Mouse (Mus musculus): Measurements from ENCODE around the gene Npr3. TPM values are rescaled to one million over a fixed set of nuclear protein-coding genes. Genes with fewer than 3 reads are reported as not detected.

The Npr3 gene
- polyA plus RNA-seq, 1 experiment from 2014 or later = 0.59 TPM

DNA sequence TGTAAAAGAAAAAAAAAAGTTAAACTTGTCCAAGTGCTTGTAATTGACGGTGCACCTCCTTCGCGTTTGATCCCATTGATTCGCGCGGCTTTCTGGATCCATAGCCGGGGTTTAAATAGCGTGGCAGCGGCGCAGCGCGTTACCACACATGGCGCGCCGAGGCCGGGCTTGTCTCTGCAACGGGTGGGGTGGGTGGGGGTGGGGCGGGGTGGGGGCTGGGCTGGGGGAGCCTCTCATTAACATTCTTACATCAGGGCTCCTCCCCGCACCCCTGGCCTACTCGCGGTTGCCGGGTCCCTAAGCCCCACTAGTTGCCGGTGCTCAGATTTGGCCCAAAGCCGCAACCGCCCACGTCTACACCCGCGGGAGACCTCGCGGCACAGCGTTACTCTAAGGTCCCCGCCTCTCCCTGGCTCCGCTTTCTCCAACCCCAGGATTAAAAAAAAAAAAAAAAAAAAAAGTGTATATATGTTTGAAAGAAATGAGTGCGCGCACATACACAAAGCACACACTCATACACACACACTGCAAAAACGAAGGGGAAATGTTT, 991 bp downstream of the Npr3 start:
- H3K36me3 ChIP-seq (ENCODE audit: poor library complexity, severe bottlenecking) = no peaks in the 10 kb centered on the region
- H3K27me3 ChIP-seq = peaks cover 75% of the 10 kb centered on the region
- peak; percentile 50 for ATAC-seq
- no peak overlapping the region; the same call in 1 of the 2 replicates for H3K9ac ChIP-seq
- under 1% methylated on average over 36 of the region's 36 CpGs for WGBS
- H3K4me2 ChIP-seq = peak overlapping the region; percentile 94
- H3K4me3 ChIP-seq = peak overlapping the region; percentile 46
- no peaks in the 10 kb centered on the region for H3K9me3 ChIP-seq (replicated peaks)
- peaks cover 39% of the 10 kb centered on the region for H3K4me1 ChIP-seq
- H3K27ac ChIP-seq = no peak overlapping the region

DNA sequence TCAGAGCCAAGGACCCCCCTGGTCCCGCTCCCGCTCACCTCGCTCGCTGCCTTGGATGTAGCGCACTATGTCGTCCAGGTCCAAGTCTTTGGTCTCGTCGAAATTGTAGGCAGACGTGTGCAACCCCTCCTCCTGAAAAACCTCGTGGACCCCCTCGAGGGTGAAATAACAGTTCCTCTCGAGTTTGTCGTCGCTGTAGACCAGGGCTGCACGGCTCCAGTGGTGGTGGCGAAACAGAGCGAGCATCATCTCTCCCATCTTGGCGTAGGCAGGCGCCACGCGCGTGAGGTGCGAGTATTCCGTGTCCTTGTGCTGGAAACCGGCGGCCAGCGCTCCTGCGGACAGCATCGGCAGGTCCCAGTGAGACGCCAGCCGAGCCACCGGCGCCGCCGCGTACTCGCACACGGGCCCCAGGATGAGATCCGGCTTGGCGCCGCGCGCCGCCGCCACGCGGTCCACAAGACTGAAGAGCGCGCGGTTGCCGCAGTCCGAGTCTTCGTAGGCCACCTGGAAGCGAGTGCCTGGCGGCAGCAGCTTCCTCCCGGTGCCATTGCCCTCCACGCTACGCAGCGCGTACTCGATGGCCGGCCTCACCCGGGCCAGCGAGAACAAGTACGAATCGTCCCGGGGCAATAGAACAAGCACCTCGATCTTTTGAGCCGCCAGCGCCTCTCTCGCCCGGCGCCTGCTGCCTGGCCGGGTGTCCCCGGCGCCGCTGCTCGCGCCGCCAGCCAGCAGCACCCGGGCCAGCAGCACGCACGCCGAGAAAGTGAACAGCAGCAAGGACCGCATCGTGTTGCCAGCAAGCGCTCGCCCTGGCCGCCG, 2.0 kb downstream of the Npr3 start:
- Histone ChIP-seq H3K36me3 (ENCODE audit: poor library complexity, severe bottlenecking) (no peaks in the 10 kb centered on the region), H3K4me3 (peak overlapping the region; percentile 46), H3K27ac (no peak overlapping the region), H3K9me3 (replicated peaks) (no peaks in the 10 kb centered on the region), H3K27me3 (peaks cover 75% of the 10 kb centered on the region), H3K4me2 (peak overlapping the region; percentile 94), H3K4me1 (peaks cover 39% of the 10 kb centered on the region), H3K9ac (peak overlapping the region; percentile 60)
- peak; percentile 41 for ATAC-seq
- under 1% methylated on average over 79 of the region's 90 CpGs for WGBS

DNA sequence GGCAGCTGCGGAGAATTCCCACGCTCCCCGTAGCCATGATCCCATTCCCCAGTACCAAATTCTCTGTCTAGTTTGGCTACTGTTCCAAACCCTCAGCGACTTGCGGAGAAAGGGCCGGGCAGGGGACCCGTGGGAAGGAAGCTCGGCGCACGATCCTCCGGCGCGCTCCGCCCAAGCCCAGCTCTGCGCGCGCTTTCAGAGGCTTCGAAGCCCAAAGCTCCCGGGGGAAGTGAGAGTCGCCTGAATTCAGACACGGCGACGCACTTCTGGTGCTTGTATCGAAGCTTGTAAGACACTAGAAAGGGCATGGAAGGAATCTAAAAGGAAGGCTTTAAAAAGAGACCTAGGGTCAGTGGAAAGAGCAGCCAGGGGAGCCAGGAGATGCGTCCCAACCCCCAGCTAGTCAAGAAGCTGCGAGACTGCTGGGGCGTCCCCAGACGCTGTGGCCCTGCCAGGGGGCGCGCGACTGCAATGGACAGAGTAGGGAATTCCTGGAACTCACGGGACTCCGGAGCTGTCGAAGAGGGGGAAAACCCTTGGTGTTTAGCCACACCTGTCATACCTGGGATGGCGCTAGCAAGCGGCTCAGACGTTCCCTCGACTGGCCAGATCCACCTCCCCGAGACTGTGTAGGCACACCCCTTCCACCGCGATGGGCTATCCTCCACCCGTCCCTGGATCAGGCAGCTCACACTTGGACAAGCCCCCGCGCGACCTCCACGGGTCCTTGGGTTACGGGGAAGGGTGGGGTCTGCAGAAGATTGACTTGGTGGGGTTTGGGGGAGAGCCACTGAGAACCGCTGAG, 2.8 kb downstream of the Npr3 start:
- Histone ChIP-seq H3K27me3 (peaks cover 75% of the 10 kb centered on the region), H3K4me1 (peaks cover 39% of the 10 kb centered on the region)
- peak; percentile 31 for ATAC-seq

DNA sequence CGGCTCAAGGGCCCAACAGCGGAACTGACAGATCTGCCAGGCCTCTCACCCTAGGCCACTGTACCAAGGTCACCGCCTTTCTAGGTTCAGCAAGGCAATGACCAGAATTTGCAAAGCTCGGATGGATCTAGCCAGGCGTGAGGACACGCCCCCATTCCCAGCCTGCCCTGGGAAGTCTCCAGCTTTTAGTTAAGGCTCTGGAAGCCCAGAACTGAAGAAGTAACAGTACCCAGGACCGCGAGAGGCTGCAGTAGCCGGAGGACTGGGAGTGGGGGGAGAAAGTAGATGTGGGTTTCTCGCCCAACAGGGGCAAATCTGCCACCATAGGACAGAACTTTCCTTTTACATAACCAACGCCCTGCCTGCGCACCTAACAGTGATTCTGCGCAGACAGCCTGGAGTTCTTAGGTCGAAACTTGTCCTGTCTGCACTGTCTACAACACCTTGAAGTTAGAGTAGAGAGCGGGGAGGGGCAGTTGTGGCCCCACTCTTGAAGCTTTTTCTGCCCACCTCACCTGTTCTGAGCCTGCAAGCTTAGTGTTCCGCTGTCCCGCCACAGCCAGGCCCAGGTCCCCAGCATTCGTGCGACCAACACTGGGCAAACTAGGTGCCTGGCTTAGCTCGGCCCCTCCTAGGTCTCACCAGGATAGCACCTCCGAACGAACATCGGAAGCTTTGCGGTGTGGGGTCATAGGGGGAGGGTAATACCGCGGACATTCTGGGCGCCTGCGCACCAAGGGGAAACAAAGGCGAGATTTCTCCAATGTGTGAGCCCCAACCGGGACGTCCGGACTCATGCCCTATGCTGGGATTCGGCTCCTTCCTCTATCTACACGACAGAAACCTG, 3.7 kb downstream of the Npr3 start:
- peak; percentile 8; the same call in 1 of the 2 replicates for ATAC-seq
- 2% methylated on average over 34 of the region's 34 CpGs for WGBS
- H3K27me3 ChIP-seq = peaks cover 68% of the 10 kb centered on the region

More for the DNA sequence above, 2.8 kb downstream of the Npr3 start:
- Histone ChIP-seq H3K27ac (no peak overlapping the region), H3K36me3 (ENCODE audit: poor library complexity, severe bottlenecking) (no peaks in the 10 kb centered on the region), H3K9me3 (replicated peaks) (no peaks in the 10 kb centered on the region), H3K9ac (peak overlapping the region; percentile 48), H3K4me3 (peak overlapping the region; percentile 46), H3K4me2 (peak overlapping the region; percentile 94)
- WGBS = under 1% methylated on average over 48 of the region's 48 CpGs

DNA sequence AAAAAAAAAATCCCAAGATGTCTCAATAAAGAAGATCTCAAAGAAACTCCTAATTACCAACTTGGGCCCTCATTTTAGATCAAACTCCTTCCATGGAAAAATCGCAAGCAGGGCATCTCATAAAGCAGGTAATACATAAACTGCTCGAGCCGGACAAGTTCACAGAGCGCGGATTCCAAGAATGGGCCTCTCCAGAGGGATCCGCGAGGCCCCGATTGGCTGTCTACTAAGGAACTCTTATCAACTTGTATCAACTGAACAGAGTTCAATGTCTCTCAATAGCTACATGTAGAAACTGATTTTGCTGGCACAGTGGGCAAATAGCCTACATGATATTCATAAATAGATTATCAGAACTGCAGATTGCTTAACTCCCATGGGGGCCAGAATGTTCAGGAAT, 9.5 kb downstream of the Npr3 start:
- Histone ChIP-seq H3K4me2 (no peak overlapping the region), H3K4me1 (no peaks in the 10 kb centered on the region), H3K9me3 (replicated peaks) (no peaks in the 10 kb centered on the region), H3K9ac (no peak overlapping the region), H3K27me3 (peaks cover 14% of the 10 kb centered on the region), H3K27ac (no peak overlapping the region), H3K36me3 (ENCODE audit: poor library complexity, severe bottlenecking) (no peaks in the 10 kb centered on the region), H3K4me3 (no peak overlapping the region)
- ATAC-seq = no peak
- WGBS = 92% methylated on average over 8 of the region's 8 CpGs

More for the DNA sequence above, 3.7 kb downstream of the Npr3 start:
- no peaks in the 10 kb centered on the region for H3K9me3 ChIP-seq (replicated peaks)
- H3K9ac ChIP-seq = peak overlapping the region; percentile 48
- no peaks in the 10 kb centered on the region for H3K36me3 ChIP-seq (ENCODE audit: poor library complexity, severe bottlenecking)
- peaks cover 39% of the 10 kb centered on the region for H3K4me1 ChIP-seq
- peak overlapping the region; percentile 94 for H3K4me2 ChIP-seq
- H3K4me3 ChIP-seq = peak overlapping the region; percentile 46
- H3K27ac ChIP-seq = no peak overlapping the region

DNA sequence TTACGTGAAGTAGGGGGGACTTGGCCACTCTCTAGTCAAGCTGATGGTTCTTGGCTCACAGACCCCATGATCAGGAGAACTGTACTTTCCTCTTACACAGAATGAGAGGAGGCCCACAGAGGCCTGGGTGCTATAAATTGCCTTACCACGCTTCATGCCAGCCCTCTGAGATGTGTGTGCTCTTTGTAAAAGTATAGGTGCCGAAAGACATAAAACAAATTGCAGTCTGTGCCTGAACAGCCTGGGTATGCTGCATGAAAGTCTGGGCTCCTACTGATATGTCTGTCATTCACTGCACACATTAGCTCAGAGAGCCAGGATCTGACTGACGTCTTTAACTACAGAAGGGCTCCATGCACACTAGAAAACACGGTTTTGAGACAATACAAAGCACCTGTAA, 9.9 kb downstream of the Npr3 start:
- no peak overlapping the region for H3K4me2 ChIP-seq
- WGBS = 79% methylated on average over 5 of the region's 5 CpGs
- no peaks in the 10 kb centered on the region for H3K9me3 ChIP-seq (replicated peaks)
- H3K4me1 ChIP-seq = no peaks in the 10 kb centered on the region
- peaks cover 9% of the 10 kb centered on the region for H3K27me3 ChIP-seq
- H3K36me3 ChIP-seq (ENCODE audit: poor library complexity, severe bottlenecking) = no peaks in the 10 kb centered on the region
- no peak for ATAC-seq
- H3K4me3 ChIP-seq = no peak overlapping the region
- H3K9ac ChIP-seq = no peak overlapping the region
- no peak overlapping the region for H3K27ac ChIP-seq

DNA sequence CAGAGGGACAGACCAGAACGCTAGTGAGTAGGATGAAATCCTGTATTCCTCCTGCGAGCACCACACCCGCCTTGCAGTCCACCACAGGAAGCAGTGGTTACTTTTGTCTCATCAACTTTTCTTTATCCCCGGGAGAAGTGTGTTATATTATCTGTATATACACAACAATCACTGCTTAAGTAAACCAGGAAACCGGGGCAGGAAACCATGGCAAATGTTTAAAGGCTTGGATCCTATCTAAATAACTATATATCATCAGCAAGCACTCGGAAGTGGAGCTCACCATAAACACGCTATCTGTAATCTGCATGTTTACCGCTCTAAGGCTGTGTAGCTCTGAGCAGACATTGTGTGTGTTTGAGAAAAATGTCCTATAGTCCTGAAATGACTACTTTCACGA, 13.1 kb downstream of the Npr3 start:
- WGBS = 87% methylated on average over 9 of the region's 9 CpGs
- no peaks in the 10 kb centered on the region for H3K4me1 ChIP-seq
- no peak overlapping the region for H3K4me2 ChIP-seq
- H3K4me3 ChIP-seq = no peak overlapping the region
- H3K9ac ChIP-seq = no peak overlapping the region
- ATAC-seq = no peak
- no peaks in the 10 kb centered on the region for H3K9me3 ChIP-seq (replicated peaks)
- H3K36me3 ChIP-seq (ENCODE audit: poor library complexity, severe bottlenecking) = no peaks in the 10 kb centered on the region
- no peaks in the 10 kb centered on the region for H3K27me3 ChIP-seq
- no peak overlapping the region for H3K27ac ChIP-seq

DNA sequence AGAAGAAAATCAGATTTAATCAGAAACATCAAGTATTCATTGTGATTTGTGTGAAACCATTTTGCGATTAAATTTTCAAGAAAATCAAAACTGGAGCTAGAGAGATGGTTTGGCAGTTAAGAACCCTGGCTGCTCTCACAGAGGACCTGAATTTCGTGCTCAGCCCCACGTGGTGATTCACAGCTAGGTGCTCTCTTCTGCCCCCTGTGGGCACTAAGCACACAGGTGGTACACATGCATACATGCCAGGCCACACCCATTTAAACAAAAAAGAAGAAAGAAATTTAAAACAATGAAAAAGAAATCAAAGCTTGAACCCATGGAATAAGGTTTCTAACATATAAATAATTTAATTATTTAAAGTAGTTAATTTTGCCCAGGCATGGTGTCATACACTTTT, 15.7 kb downstream of the Npr3 start:
- Histone ChIP-seq H3K9ac (no peak overlapping the region), H3K4me3 (no peak overlapping the region), H3K36me3 (ENCODE audit: poor library complexity, severe bottlenecking) (no peaks in the 10 kb centered on the region), H3K9me3 (replicated peaks) (no peaks in the 10 kb centered on the region), H3K4me2 (no peak overlapping the region), H3K27ac (no peak overlapping the region), H3K4me1 (no peaks in the 10 kb centered on the region), H3K27me3 (no peaks in the 10 kb centered on the region)
- 65% methylated on average over 3 of the region's 3 CpGs for WGBS
- ATAC-seq = no peak

DNA sequence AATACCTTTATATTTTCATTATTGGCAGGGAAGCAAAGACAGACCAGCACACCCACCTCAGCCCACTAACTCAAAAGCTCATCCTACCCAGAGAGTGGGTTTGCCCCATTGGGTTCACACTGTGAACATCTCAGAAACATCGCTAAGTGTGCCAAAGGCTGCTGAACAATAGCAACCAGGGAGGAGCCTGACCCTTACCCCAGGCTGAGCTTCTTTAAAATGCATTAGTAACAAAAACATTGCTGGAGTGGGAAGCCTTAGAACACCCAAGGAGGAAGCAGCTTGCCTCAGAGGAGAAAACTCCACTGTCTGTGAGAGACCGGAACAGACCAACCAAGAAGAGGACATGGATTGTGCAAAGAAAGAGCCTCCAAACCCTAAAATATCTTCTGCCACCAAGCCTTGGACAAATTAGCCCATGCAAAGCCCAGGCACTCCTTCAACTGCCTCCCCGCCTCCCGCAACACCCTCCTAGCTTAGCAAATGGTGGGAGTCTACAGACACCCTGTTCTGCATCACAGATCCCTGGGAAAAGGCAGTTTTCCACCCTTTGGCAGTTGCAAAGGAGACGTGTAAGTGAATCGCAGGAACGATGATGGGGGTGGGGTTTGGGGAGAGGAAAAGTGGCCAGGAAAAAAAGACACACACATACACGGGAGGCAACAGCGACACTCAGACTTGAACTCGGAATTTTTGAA, 24.4 kb downstream of the Npr3 start:
- WGBS = 69% methylated on average over 10 of the region's 10 CpGs
- no peak overlapping the region for H3K4me3 ChIP-seq
- H3K4me1 ChIP-seq = no peaks in the 10 kb centered on the region
- H3K27me3 ChIP-seq = no peaks in the 10 kb centered on the region
- no peak for ATAC-seq
- H3K4me2 ChIP-seq = no peak overlapping the region
- no peaks in the 10 kb centered on the region for H3K36me3 ChIP-seq (ENCODE audit: poor library complexity, severe bottlenecking)
- H3K9ac ChIP-seq = no peak overlapping the region
- no peaks in the 10 kb centered on the region for H3K9me3 ChIP-seq (replicated peaks)
- no peak overlapping the region for H3K27ac ChIP-seq

DNA sequence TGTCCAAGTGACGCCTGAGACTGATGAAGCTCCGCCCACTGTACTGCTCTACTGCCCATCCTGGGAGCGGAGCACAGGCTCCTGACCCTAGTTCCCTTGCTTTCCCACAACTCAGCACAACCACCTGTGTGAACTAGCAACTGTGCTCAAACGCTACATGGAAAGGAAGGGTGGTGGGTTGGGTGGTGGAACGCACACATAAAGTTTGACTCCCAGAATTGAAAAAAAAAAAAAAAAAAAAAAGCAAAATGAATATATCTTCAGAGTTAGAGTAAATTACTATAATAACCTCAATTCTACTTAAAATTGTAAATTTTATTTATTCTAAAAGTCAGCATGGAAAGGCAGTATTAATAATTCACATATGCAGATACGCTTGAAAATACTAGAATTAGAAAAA, 25.3 kb downstream of the Npr3 start:
- H3K36me3 ChIP-seq (ENCODE audit: poor library complexity, severe bottlenecking) = no peaks in the 10 kb centered on the region
- H3K4me1 ChIP-seq = no peaks in the 10 kb centered on the region
- no peak overlapping the region for H3K4me2 ChIP-seq
- no peak overlapping the region for H3K4me3 ChIP-seq
- H3K27me3 ChIP-seq = no peaks in the 10 kb centered on the region
- no peak overlapping the region for H3K9ac ChIP-seq
- WGBS = 90% methylated on average over 6 of the region's 6 CpGs
- no peak overlapping the region for H3K27ac ChIP-seq
- no peaks in the 10 kb centered on the region for H3K9me3 ChIP-seq (replicated peaks)
- ATAC-seq = no peak

DNA sequence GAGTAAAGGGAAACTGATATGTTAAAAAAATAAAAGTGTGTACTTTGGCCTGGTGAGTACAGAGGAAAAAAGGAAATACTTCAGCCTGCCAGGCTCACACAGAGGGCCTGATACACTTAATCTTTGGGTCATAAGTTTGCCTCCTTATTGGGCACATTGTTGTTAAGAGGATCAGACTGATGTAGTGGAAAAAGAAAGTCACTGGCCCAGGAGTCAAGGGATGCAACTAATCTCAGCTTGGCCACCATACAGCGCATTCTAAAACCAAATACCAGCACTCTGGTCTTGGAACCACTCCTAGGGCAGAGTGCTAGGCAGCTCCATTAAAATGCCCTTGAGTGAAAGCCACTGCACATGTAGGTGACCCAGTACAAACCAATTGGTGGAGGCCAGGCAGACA, 28.8 kb downstream of the Npr3 start:
- no peak overlapping the region for H3K4me2 ChIP-seq
- WGBS = 100% methylated on average over 1 of the region's 1 CpGs
- no peaks in the 10 kb centered on the region for H3K27me3 ChIP-seq
- no peak overlapping the region for H3K9ac ChIP-seq
- H3K4me1 ChIP-seq = no peaks in the 10 kb centered on the region
- 0 out of 2 replicates have a peak, but pooled peaks cover 3% of the 10 kb centered on the region for H3K9me3 ChIP-seq (replicated peaks)
- no peak for ATAC-seq
- H3K36me3 ChIP-seq (ENCODE audit: poor library complexity, severe bottlenecking) = no peaks in the 10 kb centered on the region
- no peak overlapping the region for H3K27ac ChIP-seq
- H3K4me3 ChIP-seq = no peak overlapping the region
